Mouse (Mus musculus) hindbrain, embryonic 16.5 days (tissue): ENCODE data around the gene Tmem82. TPM values are rescaled to one million over a fixed set of nuclear protein-coding genes. Genes with fewer than 3 reads are reported as not detected.

ENCODE experiments used
- ATAC-seq: fragments of 200-750 bp; cut with Nextera tagmentation; 2 replicates; pipeline ENCODE4 v1.8.0; 2017; ENCODE audit warnings: moderate TSS enrichment, moderate library complexity
- H3K27ac ChIP-seq: fragments of 300-500 bp; sonication (generic); 2 replicates; pipeline ENCODE4 v1.5.1; 2014; ENCODE audit warnings: low read depth, mild to moderate bottlenecking, control low read depth, low read length, moderate library complexity
- H3K27me3 ChIP-seq: fragments of 300-500 bp; sonication (generic); replicated peaks from 2 replicates; pipeline ENCODE4 v1.6.1; 2014; ENCODE audit warnings: low read length; ENCODE audit not compliant: control insufficient read depth, insufficient read depth
- H3K36me3 ChIP-seq: fragments of 300-500 bp; sonication (generic); 2 replicates; pipeline ENCODE4 v1.6.1; 2014; ENCODE audit warnings: mild to moderate bottlenecking, low read length, moderate library complexity, mixed read lengths; ENCODE audit not compliant: control insufficient read depth, insufficient read depth
- H3K4me1 ChIP-seq: fragments of 300-500 bp; sonication (generic); 2 replicates; pipeline ENCODE4 v1.6.1; 2014; ENCODE audit warnings: low read depth, low read length; ENCODE audit not compliant: control insufficient read depth, insufficient read depth
- H3K4me2 ChIP-seq: fragments of 300-500 bp; sonication (generic); 2 replicates; pipeline ENCODE4 v1.6.1; 2014; ENCODE audit warnings: mild to moderate bottlenecking, low read length, control low read depth, moderate library complexity
- H3K4me3 ChIP-seq: fragments of 300-500 bp; sonication (generic); 2 replicates; pipeline ENCODE4 v1.5.1; 2014; ENCODE audit warnings: mild to moderate bottlenecking, low read length, control low read depth, moderate library complexity
- H3K9ac ChIP-seq: fragments of 300-500 bp; sonication (generic); 2 replicates; pipeline ENCODE4 v1.6.1; 2014; ENCODE audit warnings: low read depth, mild to moderate bottlenecking, control low read depth, low read length, moderate library complexity
- H3K9me3 ChIP-seq: fragments of 300-500 bp; sonication (generic); 2 replicates; pipeline ENCODE4 v1.6.1; 2014; ENCODE audit warnings: mild to moderate bottlenecking, low read length, moderate library complexity; ENCODE audit not compliant: control insufficient read depth
- WGBS: fragments of 180-500 bp; shearing (Covaris S2); extraction: QIAGEN DNeasy Blood & Tissue Kit; methylation state at CpG from one replicate; pipeline ENCODE4 v1.1.7; 2014; 5-methylcytosine and 5-hydroxymethylcytosine counted together
- polyA plus RNA-seq: library from polyadenylated mRNA; unstranded; fragments of >200 nt; fragmentation: Nextera tagmentation; extraction: Ambion mirVana; gene quantifications from 2 replicates; pipeline ENCODE4 v1.2.1, GENCODE M21; 2015

Tmem82 gene
- polyA plus RNA-seq, 1 experiment from 2014 or later, result 0.45 TPM

DNA sequence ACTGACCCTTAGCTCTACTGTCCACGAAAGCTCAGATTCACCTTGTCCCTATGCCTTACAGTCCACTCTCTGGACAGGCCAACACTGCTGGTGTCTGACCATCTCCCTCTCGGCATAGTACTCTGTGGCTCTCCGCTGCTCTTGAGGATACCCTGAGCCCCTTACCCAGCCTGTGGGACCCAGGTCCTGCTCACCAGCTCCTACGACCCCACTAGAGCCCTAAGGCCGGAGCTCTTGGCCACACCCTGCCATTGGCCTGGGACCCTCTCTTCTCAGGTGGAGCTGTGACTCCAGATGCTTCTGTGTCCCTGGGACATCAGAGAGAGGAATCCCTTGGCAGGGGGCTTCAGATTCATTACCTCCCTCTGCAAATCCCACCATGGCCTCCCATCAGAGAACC is 13.0 kb downstream of the Tmem82 start:
- ATAC-seq, result no peak
- Histone ChIP-seq H3K4me1 (no peaks in the 10 kb centered on the region; the same call in 1 of the 2 replicates), H3K4me3 (no peak overlapping the region), H3K9me3 (no peaks in the 10 kb centered on the region), H3K27ac (no peak overlapping the region), H3K4me2 (no peak overlapping the region), H3K36me3 (no peaks in the 10 kb centered on the region), H3K9ac (no peak overlapping the region), H3K27me3 (no peaks in the 10 kb centered on the region)
- WGBS, result 90% methylated on average over 5 of the region's 5 CpGs

DNA sequence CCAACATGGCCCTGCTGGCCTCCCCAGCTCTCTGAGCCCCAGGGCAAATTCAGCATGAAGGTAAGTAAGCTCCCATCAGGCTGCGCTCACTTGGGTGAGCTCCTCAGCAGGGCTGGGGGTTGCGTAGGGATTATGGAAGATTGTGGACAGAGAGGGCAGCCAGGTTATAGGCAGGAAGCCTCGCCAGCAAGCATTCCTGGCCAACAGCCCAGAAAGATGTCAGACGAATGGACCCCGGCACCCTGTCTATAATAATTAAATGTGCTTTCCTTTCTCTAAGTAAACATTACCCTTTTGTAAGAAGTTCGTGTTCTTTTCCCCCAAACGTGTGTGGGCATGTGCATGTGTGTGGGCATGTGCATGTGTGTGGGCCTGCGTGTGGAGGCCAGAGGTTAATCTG is 13.9 kb downstream of the Tmem82 start:
- no peaks in the 10 kb centered on the region for H3K27me3 ChIP-seq
- H3K36me3 ChIP-seq, result no peaks in the 10 kb centered on the region
- no peak overlapping the region for H3K4me2 ChIP-seq
- H3K4me1 ChIP-seq, result peaks cover 7% of the 10 kb centered on the region
- H3K9ac ChIP-seq, result no peak overlapping the region
- no peak overlapping the region for H3K27ac ChIP-seq
- H3K9me3 ChIP-seq, result no peaks in the 10 kb centered on the region
- no peak overlapping the region for H3K4me3 ChIP-seq
- ATAC-seq, result no peak
- 63% methylated on average over 8 of the region's 8 CpGs for WGBS

DNA sequence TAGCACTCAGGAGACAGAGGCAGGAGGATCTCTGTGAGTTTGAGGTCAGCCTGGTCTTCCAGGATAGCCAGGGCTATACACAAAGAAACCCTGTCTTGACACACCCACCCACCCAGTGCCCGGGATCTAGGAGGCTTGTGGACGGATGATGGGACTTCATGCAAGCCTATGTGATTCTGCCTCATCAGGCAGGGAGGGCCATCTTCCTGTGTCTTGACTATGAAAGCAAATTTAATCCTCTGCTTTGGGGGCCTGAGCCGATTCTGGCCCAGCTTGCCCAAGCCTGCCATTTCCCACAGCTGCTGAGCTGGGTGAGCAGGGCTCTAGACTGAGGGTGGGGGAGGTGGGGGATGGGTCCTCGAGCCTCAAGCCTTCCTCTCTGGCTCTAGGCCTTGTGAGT is 14.5 kb downstream of the Tmem82 start:
- H3K4me1 ChIP-seq, result peaks cover 12% of the 10 kb centered on the region
- H3K4me3 ChIP-seq, result no peak overlapping the region
- no peaks in the 10 kb centered on the region for H3K9me3 ChIP-seq
- H3K4me2 ChIP-seq, result no peak overlapping the region
- H3K27me3 ChIP-seq, result no peaks in the 10 kb centered on the region; the same call in 1 of the 2 replicates
- 81% methylated on average over 4 of the region's 4 CpGs for WGBS
- H3K27ac ChIP-seq, result no peak overlapping the region
- no peak overlapping the region for H3K9ac ChIP-seq
- no peak for ATAC-seq
- H3K36me3 ChIP-seq, result no peaks in the 10 kb centered on the region

DNA sequence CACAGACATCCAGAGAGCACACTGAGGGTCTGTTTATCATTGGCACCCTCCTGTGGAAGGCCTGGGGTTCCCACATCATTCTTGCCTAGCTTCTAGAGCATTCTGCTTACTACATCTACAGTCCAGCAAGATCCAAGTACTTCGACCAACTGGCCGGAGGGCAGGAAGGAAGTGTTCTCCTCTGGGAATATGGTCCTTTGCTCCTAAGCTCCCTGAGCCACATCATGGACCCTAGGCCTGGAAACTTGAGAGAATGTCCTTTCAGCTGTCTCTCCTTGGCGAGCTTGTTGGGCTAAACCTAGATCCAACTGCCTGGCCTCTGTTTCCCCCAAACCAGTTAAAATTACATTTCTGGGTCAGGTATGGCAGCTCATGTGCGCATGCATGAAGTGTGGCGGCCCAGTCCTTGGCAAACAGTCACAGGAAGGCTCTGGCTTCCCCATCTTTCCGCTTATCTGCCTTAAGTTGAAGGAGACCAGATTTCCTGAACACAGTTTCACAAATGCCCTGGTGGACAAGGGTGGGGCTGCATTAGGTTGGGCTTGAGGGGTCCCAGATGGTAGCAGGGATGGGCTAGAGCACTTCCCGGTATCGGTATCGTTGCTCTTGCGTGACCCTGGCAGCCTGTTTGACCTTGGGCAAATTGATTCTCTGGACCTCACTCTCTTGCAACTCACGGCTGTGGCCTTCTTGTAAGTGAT is 15.8 kb downstream of the Tmem82 start:
- WGBS, result 86% methylated on average over 11 of the region's 11 CpGs
- peaks cover 18% of the 10 kb centered on the region for H3K4me1 ChIP-seq
- H3K9ac ChIP-seq, result no peak overlapping the region
- ATAC-seq, result no peak
- H3K27ac ChIP-seq, result no peak overlapping the region
- H3K4me3 ChIP-seq, result no peak overlapping the region
- H3K9me3 ChIP-seq, result no peaks in the 10 kb centered on the region
- H3K4me2 ChIP-seq, result no peak overlapping the region
- H3K36me3 ChIP-seq, result no peaks in the 10 kb centered on the region
- H3K27me3 ChIP-seq, result no peaks in the 10 kb centered on the region; the same call in 1 of the 2 replicates

DNA sequence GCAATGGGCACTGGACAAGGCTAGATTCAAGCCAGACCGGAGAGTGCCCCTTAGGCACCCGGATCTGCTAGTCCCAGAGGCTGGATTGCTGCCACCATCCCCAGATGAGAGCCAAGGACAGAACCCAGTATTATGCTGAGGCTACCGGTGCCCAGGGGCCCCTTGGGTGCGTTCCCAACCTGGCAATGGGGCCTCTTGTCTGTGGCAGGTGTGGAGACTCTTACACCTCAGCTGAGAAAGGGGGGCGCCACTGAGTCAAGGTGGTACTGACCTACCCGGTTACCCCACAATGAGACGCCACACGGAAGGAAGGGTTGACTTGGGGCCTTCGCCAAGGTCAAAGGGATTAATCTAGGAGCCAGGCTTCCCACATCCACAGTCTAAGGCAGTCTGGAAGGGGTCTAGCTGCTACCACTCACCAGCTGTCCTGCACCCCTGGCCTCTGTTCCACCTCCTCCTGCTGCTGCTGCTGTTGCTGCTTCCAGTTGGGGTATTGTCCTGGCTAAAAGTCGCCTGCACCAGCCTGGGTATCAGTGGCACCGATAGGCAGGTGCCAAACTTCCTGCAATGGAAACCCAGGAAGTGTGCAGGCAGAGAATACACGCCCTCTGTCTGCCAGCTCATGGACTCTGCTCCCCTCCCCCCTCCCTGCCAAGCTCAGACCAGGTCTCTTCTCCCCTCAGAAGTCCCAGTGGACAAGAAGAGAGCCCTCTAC is 17.1 kb downstream of the Tmem82 start:
- no peak overlapping the region for H3K4me3 ChIP-seq
- H3K9ac ChIP-seq, result no peak overlapping the region
- peaks cover 18% of the 10 kb centered on the region for H3K4me1 ChIP-seq
- H3K36me3 ChIP-seq, result no peaks in the 10 kb centered on the region
- no peak overlapping the region for H3K27ac ChIP-seq
- ATAC-seq, result no peak
- no peak overlapping the region for H3K4me2 ChIP-seq
- H3K9me3 ChIP-seq, result no peaks in the 10 kb centered on the region
- 70% methylated on average over 12 of the region's 12 CpGs for WGBS
- no peaks in the 10 kb centered on the region; the same call in 1 of the 2 replicates for H3K27me3 ChIP-seq

DNA sequence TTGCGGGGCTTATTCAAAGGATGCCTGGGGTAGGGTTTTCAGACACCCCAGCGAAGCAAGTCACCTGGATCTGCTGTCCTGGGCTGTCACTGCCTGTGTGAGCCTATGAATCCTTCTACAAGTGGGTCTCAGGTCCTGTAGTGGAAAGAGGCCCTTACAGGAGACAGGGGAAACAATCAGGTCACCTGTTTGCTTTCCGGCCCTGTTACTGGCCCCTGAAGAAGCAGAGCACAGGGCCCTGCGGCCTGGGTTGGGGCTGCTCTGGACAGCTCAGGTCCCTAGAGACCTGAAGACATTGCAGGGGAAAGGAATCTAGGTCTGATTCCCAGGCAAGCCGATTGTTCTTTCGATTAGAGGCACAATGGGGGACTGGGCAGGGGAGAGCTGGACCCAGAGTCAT is 18.1 kb downstream of the Tmem82 start:
- H3K4me2 ChIP-seq, result peak overlapping the region; percentile 94
- no peak overlapping the region for H3K27ac ChIP-seq
- peak; percentile 21 for ATAC-seq

DNA sequence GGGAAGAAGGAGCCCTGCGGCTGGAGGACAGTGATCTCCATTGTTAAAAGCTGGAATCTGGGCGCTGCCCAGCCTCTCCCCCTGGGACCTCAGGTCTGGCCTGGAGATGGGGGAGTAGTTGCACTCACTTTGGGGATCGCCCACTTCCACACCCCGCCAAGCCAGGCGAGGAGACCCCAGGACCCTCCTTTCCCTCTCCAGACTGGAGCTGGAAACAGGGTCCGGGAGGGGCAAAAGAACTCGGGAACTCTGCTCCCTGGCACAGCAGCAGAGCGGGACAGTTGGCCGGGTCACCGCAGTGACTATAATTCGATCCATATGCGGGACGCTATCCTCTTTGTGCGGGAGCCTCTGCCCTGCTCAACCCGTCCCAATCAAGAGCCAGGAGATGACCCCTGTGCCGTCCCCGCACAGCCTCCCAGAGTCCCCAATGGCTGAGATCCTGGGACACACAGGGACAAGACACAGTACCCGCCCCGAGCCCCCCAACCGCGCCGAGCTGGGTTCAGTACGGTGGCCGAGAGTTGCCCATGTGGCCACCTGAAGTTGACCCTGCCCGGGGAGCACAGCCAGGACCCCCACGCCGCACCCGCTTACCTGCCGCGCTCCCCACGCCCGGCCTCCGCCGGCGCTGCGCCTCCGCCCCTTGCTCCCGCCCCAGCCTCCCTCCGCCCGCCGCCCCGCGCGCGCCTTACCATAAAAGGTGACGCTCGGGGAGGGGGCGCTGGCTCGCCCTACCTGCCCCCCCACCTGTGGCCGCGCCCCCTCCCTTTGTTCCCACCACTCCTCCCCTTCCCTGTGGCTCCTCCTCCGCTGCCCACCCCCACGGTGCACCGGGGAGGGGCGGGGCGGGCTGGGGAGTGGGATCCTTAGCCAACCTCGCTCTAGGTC is 18.9 kb downstream of the Tmem82 start:
- peak; percentile 38 for ATAC-seq
- WGBS, result 1% methylated on average over 54 of the region's 57 CpGs
- Histone ChIP-seq H3K27me3 (no peaks in the 10 kb centered on the region; the same call in 1 of the 2 replicates), H3K9me3 (no peaks in the 10 kb centered on the region), H3K9ac (peak overlapping the region; percentile 81), H3K4me2 (peak overlapping the region; percentile 94), H3K27ac (peak overlapping the region; percentile 2; the same call in 1 of the 2 replicates), H3K4me1 (peaks cover 18% of the 10 kb centered on the region), H3K4me3 (peak overlapping the region; percentile 66), H3K36me3 (no peaks in the 10 kb centered on the region)

More for the DNA sequence above, 18.1 kb downstream of the Tmem82 start:
- H3K9ac ChIP-seq, result no peak overlapping the region; the same call in 1 of the 2 replicates
- peaks cover 18% of the 10 kb centered on the region for H3K4me1 ChIP-seq
- no peaks in the 10 kb centered on the region for H3K36me3 ChIP-seq
- H3K27me3 ChIP-seq, result no peaks in the 10 kb centered on the region; the same call in 1 of the 2 replicates
- no peaks in the 10 kb centered on the region for H3K9me3 ChIP-seq
- no peak overlapping the region; the same call in 1 of the 2 replicates for H3K4me3 ChIP-seq
- 24% methylated on average over 6 of the region's 6 CpGs for WGBS

DNA sequence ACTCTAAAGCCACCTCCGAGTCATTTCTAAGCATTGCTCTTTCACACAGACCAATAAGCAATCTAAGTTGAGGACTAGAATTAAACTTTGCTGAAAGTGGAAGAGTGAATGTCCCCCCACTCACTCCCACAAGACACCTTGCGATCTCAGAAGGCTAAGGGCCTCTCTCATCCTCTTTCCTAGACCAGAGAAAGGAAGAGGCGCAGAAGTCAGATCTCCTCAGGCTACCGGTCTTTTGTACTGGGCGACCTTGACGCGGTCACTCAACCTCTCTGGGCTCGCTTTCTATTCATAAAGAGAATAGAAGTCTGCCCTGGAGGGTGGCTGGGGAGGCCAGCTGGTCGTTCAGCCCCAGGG is 19.6 kb downstream of the Tmem82 start:
- Histone ChIP-seq H3K27ac (no peak overlapping the region), H3K9me3 (no peaks in the 10 kb centered on the region), H3K9ac (peak overlapping the region; percentile 81), H3K36me3 (no peaks in the 10 kb centered on the region), H3K4me2 (peak overlapping the region; percentile 94), H3K27me3 (no peaks in the 10 kb centered on the region; the same call in 1 of the 2 replicates), H3K4me3 (peak overlapping the region; percentile 66), H3K4me1 (peaks cover 18% of the 10 kb centered on the region)
- ATAC-seq, result no peak
- WGBS, result 2% methylated on average over 9 of the region's 9 CpGs
